Mouse (Mus musculus): ENCODE results near the gene Gpr156. TPM values are rescaled to one million over a fixed set of nuclear protein-coding genes. Genes with fewer than 3 reads are reported as not detected.

Gpr156 gene
- polyA plus RNA-seq, 1 experiment from 2014 or later = 1.1 TPM

DNA sequence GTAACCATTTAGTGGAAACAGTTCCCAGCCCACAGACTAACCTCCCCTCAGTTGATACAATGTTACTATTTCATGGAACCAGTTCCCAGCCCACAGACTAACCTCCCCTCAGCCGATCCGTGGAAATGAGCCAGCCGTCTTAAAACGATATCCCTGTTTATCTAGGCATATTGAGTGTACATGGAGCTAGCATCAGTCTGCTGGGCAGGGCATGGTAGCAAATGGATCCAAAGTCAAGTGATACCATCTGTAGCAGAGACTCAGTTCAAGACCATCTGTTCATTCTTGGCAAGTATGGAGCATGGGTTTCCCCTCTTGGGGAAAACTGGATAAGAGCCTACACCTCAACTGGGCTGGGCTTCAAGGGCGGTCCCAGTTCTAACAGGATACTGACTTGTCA is 128.3 kb downstream of the Gpr156 start:
- no peak for ATAC-seq (ENCODE audit: low FRiP score, low TSS enrichment)
- no peak overlapping the region for H3K9ac ChIP-seq (ENCODE audit: low read depth, low read length)

DNA sequence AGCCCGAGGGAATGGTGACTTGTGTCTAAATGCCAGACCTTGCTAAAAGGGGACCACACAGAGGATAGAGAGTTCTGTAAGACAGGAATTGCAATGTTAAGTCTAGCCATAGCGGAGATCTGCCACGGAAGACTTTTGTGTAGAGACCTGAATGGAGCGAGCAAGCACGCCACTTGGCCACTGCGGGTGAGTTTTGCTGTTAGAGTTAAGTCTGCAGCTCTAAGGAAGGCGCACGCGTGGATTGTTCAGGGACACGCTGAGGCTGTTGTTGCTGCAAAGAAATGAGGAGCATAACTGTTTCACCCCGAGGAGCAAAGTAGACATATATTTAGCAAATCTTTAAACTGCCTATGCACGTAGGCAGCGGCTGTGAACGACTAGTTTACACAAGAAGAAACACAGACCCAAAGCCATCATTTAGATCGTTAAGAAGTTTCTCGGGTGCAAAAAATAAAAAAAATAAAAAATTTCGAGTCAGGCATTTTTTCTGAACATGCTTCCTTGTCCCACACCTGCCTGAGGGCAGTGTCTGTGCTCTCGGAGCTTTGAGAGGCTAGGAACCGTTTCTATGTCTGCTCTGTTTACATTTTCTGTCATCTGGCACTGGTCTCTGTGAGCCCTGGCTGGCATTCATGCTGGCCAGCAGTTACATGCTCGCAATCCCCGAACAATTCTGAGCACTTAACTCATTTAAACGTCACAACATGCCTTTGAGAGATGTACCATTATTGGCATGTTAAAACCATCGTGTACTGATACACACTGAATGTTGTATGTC is 131.7 kb downstream of the Gpr156 start:
- no peak overlapping the region for H3K9ac ChIP-seq (ENCODE audit: low read depth, low read length)

More for the DNA sequence above, 128.3 kb downstream of the Gpr156 start:
- Histone ChIP-seq H3K9me3 (ENCODE audit: control insufficient read depth, low read length) (no peaks in the 10 kb centered on the region), H3K4me1 (ENCODE audit: control insufficient read depth, insufficient read depth, low read length) (0 out of 2 replicates have a peak, but pooled peaks cover 3% of the 10 kb centered on the region), H3K27me3 (ENCODE audit: control insufficient read depth, insufficient read depth, low read length) (no peaks in the 10 kb centered on the region), H3K27ac (ENCODE audit: low read depth, low read length) (no peak overlapping the region), H3K4me3 (ENCODE audit: low read length) (no peak overlapping the region), H3K36me3 (ENCODE audit: control insufficient read depth, insufficient read depth, low read length) (no peaks in the 10 kb centered on the region), H3K4me2 (replicated peaks; ENCODE audit: low read depth, low read length) (no peak overlapping the region)
- WGBS = 81% methylated on average over 5 of the region's 5 CpGs

More for the DNA sequence above, 131.7 kb downstream of the Gpr156 start:
- Histone ChIP-seq H3K4me2 (replicated peaks; ENCODE audit: low read depth, low read length) (0 out of 2 replicates have a peak overlapping the region, but pooled peaks have one; percentile 8), H3K9me3 (ENCODE audit: control insufficient read depth, low read length) (no peaks in the 10 kb centered on the region), H3K4me3 (ENCODE audit: low read length) (no peak overlapping the region), H3K36me3 (ENCODE audit: control insufficient read depth, insufficient read depth, low read length) (no peaks in the 10 kb centered on the region), H3K4me1 (ENCODE audit: control insufficient read depth, insufficient read depth, low read length) (0 out of 2 replicates have a peak, but pooled peaks cover 3% of the 10 kb centered on the region), H3K27ac (ENCODE audit: low read depth, low read length) (no peak overlapping the region), H3K27me3 (ENCODE audit: control insufficient read depth, insufficient read depth, low read length) (no peaks in the 10 kb centered on the region)
- 60% methylated on average over 23 of the region's 23 CpGs for WGBS
- ATAC-seq (ENCODE audit: low FRiP score, low TSS enrichment) = no peak

Other genes with a start within 250 kb of the Gpr156 start
- gene Fstl1, start 139.6 kb upstream of the Gpr156 start, polyA plus RNA-seq (2014; fragmentation: Nextera tagmentation; extraction: Ambion mirVana) = 522 and 589 TPM in 2 replicates
- 0.26 TPM in 1 of 2 replicates, not detected in the other for gene Gm36028, start 55.4 kb upstream of the Gpr156 start, polyA plus RNA-seq (2014; fragmentation: Nextera tagmentation; extraction: Ambion mirVana)
- gene Lrrc58, start 48.1 kb upstream of the Gpr156 start, polyA plus RNA-seq (2014; fragmentation: Nextera tagmentation; extraction: Ambion mirVana) = 51.5 and 78.1 TPM in 2 replicates
- gene Gsk3b, start 172.5 kb downstream of the Gpr156 start, polyA plus RNA-seq (2014; fragmentation: Nextera tagmentation; extraction: Ambion mirVana) = 82.6 and 86.2 TPM in 2 replicates